Mouse (Mus musculus): ENCODE data around the gene Zfp526. TPM values are rescaled to one million over a fixed set of nuclear protein-coding genes. Genes with fewer than 3 reads are reported as not detected.

Zfp526 gene
- total and polyA plus RNA-seq, 3 experiments = 2.2 to 7.0 (median 6.5) TPM

GRCm38 (mm10) chr7:25274571-25274970 lies 53.3 kb downstream of the Zfp526 start:
- H3K27me3 ChIP-seq (replicated peaks) = no peaks in the 10 kb centered on the region
- no peak for DNase-seq (ENCODE audit: extremely low read depth)
- TF ChIP-seq MAZ (IDR thresholded peaks at IDR 0.05; ENCODE audit: low read depth, low read length) = no peak
- no peak for TF ChIP-seq KAT2A (IDR thresholded peaks at IDR 0.05; ENCODE audit: insufficient replicate concordance, low read length)
- TF ChIP-seq CHD1 (IDR thresholded peaks at IDR 0.05; ENCODE audit: low read depth, low read length) = no peak
- no peak for TF ChIP-seq BHLHE40 (IDR thresholded peaks at IDR 0.05; ENCODE audit: low read depth, low read length)
- no peak for TF ChIP-seq MYC (IDR thresholded peaks at IDR 0.05; ENCODE audit: low read depth, low read length)
- no peak for TF ChIP-seq MEF2A (IDR thresholded peaks at IDR 0.05; ENCODE audit: borderline replicate concordance, low read depth, low read length)
- TF ChIP-seq MAFK (IDR thresholded peaks at IDR 0.05; ENCODE audit: insufficient replicate concordance, low read length) = no peak
- TF ChIP-seq ZKSCAN1 (IDR thresholded peaks at IDR 0.05; ENCODE audit: borderline replicate concordance, low read depth, low read length) = no peak
- TF ChIP-seq SMC3 (IDR thresholded peaks at IDR 0.05; ENCODE audit: low read depth, low read length) = no peak
- no peak for TF ChIP-seq PAX5 (IDR thresholded peaks at IDR 0.05; ENCODE audit: low read length)
- no peak for TF ChIP-seq NELFE (IDR thresholded peaks at IDR 0.05; ENCODE audit: low read depth, low read length)
- TF ChIP-seq MXI1 (IDR thresholded peaks at IDR 0.05; ENCODE audit: low read depth, low read length) = no peak
- no peak for TF ChIP-seq NRF1 (IDR thresholded peaks at IDR 0.05; ENCODE audit: low read depth, low read length)
- no peak for TF ChIP-seq ETS1 (conservative IDR thresholded peaks at IDR 0.05; ENCODE audit: low read depth, low read length)
- TF ChIP-seq POLR2AphosphoS2 (IDR thresholded peaks at IDR 0.05; ENCODE audit: low read depth, low read length) = no peak
- no peak for TF ChIP-seq SIN3A (IDR thresholded peaks at IDR 0.05; ENCODE audit: low read length)
- no peak for TF ChIP-seq CHD2 (IDR thresholded peaks at IDR 0.05; ENCODE audit: low read length)
- no peak for TF ChIP-seq HCFC1 (IDR thresholded peaks at IDR 0.05; ENCODE audit: low read depth, low read length)
- TF ChIP-seq TCF12 (IDR thresholded peaks at IDR 0.05; ENCODE audit: low read depth, low read length) = no peak
- no peak for TF ChIP-seq USF2 (conservative IDR thresholded peaks at IDR 0.05; ENCODE audit: low read depth, low read length)
- H3K27ac ChIP-seq (ENCODE audit: insufficient read depth, low read depth) = no peak overlapping the region
- peaks cover 30 to 59% of the 10 kb centered on the region in 2 experiments for H3K36me3 ChIP-seq (replicated peaks in 1 of 2; ENCODE audit: control insufficient read depth in 1 of 2, insufficient read depth in 1 of 2, low read length in 1 of 2)
- H3K79me2 ChIP-seq (replicated peaks; ENCODE audit: control insufficient read depth, extremely low read depth, insufficient read depth, poor library complexity, severe bottlenecking) = no peaks in the 10 kb centered on the region
- H3K4me1 ChIP-seq (ENCODE audit: control insufficient read depth in 1 of 2, insufficient read depth in 2 of 2) = peaks cover 52 to 77% of the 10 kb centered on the region in 2 experiments
- no peak overlapping the region for H3K9ac ChIP-seq (ENCODE audit: insufficient read depth, low read depth)
- dilution Hi-C loops (cut with MboI; ENCODE audit: extremely low pct_ligation_motif_present, extremely low pct_unique_long_range_greater_than_20kb, low sequenced_read_pairs) (no loop called here), in situ Hi-C loops (cut with MboI; ENCODE audit: low pct_ligation_motif_present, low pct_unique_long_range_greater_than_20kb, low sequenced_read_pairs) (loop anchor here (10.0 kb wide), 1 partner anchor 90 kb away; no protein-coding TSS in a partner anchor)
- no peaks in the 10 kb centered on the region for H3K9me3 ChIP-seq (replicated peaks; ENCODE audit: low read length)
- no peak overlapping the region for H3K4me3 ChIP-seq (replicated peaks in 1 of 3; ENCODE audit: low read depth in 2 of 3, low read length in 2 of 3, poor library complexity in 1 of 3)
- H3K4me2 ChIP-seq (ENCODE audit: insufficient read depth, low read depth, poor library complexity, severe bottlenecking) = no peak overlapping the region

DNA sequence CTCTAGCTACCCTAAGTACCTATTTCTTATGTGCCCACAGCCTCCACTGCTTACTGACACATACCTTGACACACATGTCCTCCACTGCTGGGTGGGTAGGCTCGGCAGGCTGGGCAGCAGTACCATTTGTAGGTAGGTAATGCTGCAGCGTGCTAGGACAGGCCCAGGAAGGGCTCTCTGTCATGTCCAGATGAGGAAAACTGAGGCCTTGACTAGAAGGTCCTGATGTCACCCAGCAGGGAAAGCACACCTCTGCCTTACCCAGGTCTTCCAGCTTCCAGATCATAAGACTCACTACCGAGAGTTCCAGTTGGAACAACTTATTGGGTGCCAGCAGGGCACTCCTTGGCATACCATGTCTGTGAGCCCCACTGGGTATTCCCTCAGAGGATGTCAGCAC lies 53.8 kb downstream of the Zfp526 start:
- H3K4me2 ChIP-seq (ENCODE audit: insufficient read depth, low read depth, poor library complexity, severe bottlenecking) = no peak overlapping the region
- H3K4me1 ChIP-seq (ENCODE audit: control insufficient read depth in 1 of 2, insufficient read depth in 2 of 2) = peaks cover 50 to 77% of the 10 kb centered on the region in 2 experiments
- in situ Hi-C loops (cut with MboI; ENCODE audit: low pct_ligation_motif_present, low pct_unique_long_range_greater_than_20kb, low sequenced_read_pairs) (loop anchor here (5.0 to 10.0 kb wide), 3 partner anchors 33 to 143 kb away; no protein-coding TSS in a partner anchor), dilution Hi-C loops (cut with MboI; ENCODE audit: extremely low pct_ligation_motif_present, extremely low pct_unique_long_range_greater_than_20kb, low sequenced_read_pairs) (no loop called here)
- no peaks in the 10 kb centered on the region for H3K27me3 ChIP-seq (replicated peaks)
- no peak overlapping the region for H3K4me3 ChIP-seq (replicated peaks in 1 of 3; ENCODE audit: low read depth in 2 of 3, low read length in 2 of 3, poor library complexity in 1 of 3)
- no peak overlapping the region for H3K9ac ChIP-seq (ENCODE audit: insufficient read depth, low read depth)
- H3K9me3 ChIP-seq (replicated peaks; ENCODE audit: low read length) = no peaks in the 10 kb centered on the region
- no peak for DNase-seq (ENCODE audit: extremely low read depth)
- no peaks in the 10 kb centered on the region for H3K79me2 ChIP-seq (replicated peaks; ENCODE audit: control insufficient read depth, extremely low read depth, insufficient read depth, poor library complexity, severe bottlenecking)
- no peak overlapping the region for H3K27ac ChIP-seq (ENCODE audit: insufficient read depth, low read depth)
- H3K36me3 ChIP-seq (replicated peaks in 1 of 2; ENCODE audit: control insufficient read depth in 1 of 2, insufficient read depth in 1 of 2, low read length in 1 of 2) = peaks cover 30 to 59% of the 10 kb centered on the region in 2 experiments
- TF ChIP-seq TCF12 (IDR thresholded peaks at IDR 0.05; ENCODE audit: low read depth, low read length) = no peak
- no peak for TF ChIP-seq KAT2A (IDR thresholded peaks at IDR 0.05; ENCODE audit: insufficient replicate concordance, low read length)
- no peak for TF ChIP-seq USF1 (IDR thresholded peaks at IDR 0.05; ENCODE audit: low read depth, low read length)
- no peak for TF ChIP-seq ZC3H11A (IDR thresholded peaks at IDR 0.05; ENCODE audit: low read depth, low read length)
- no peak for TF ChIP-seq JUN (IDR thresholded peaks at IDR 0.05; ENCODE audit: insufficient read depth, low read depth, low read length)
- no peak for TF ChIP-seq GABPA (IDR thresholded peaks at IDR 0.05; ENCODE audit: insufficient replicate concordance, low read depth, low read length)
- no peak for TF ChIP-seq E2F4 (IDR thresholded peaks at IDR 0.05; ENCODE audit: insufficient replicate concordance, low read depth, low read length)
- no peak for TF ChIP-seq MAX (IDR thresholded peaks at IDR 0.05; ENCODE audit: low read length)
- no peak for TF ChIP-seq MAFK (IDR thresholded peaks at IDR 0.05; ENCODE audit: insufficient replicate concordance, low read length)
- no peak for TF ChIP-seq POLR2AphosphoS2 (IDR thresholded peaks at IDR 0.05; ENCODE audit: low read depth, low read length)
- TF ChIP-seq ELF1 (IDR thresholded peaks at IDR 0.05; ENCODE audit: low read depth, low read length) = no peak
- no peak for TF ChIP-seq ZMIZ1 (IDR thresholded peaks at IDR 0.05; ENCODE audit: low read depth, low read length)
- TF ChIP-seq ZNF384 (IDR thresholded peaks at IDR 0.05; ENCODE audit: low read depth, low read length) = no peak
- no peak for TF ChIP-seq SMC3 (IDR thresholded peaks at IDR 0.05; ENCODE audit: low read depth, low read length)
- no peak for TF ChIP-seq IRF4 (IDR thresholded peaks at IDR 0.05; ENCODE audit: low read depth, low read length)
- no peak for TF ChIP-seq CHD1 (IDR thresholded peaks at IDR 0.05; ENCODE audit: low read depth, low read length)
